Mouse (Mus musculus): ENCODE measurements at regions not wholly inside any gene's neighbourhood (a gene's known extent, or its start where the extent isn't known, plus 50 kb on each side); places are given as distances from the start of the nearest gene placed in this dataset.

DNA sequence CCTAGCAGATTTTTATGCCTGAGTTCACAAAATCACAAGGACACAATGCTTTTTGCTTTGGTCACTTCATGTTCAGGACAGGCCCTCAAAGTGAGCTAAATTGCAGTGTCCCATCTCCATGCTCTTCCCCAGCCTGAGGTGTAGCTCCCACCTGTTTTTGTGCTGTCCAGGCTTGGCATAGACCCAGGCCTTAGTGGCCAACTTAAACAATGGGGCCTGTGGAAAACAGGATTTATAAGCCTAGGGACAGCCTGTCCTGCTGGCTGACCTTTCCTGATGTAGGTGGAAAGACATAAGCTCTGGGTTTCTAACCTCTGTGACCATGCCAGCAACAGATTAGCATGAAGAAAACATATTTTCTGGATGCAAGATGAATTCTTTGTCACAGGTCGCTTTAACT lies 51.6 kb upstream of the Gm7247 start:
- DNase-seq = peak; percentile 21

DNA sequence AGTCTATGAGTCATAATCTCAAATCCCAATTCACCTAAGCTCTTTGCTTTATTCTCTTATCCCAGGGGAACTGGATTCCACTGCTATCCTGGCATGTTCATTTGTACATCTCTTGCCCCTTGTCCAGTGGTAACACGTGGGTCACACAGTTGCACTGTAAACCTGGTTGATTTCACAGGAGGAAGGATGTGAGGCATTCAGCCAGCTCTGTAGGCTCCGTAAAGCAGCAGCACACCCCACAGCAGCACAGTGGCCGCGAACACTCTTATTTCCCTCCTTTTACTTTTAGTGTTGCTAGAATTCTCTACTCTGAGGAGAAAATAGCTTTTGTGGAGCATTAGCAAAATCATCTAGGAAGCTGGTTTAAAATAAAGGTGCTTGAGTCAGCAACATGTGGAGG lies 51.0 kb upstream of the Gm7247 start:
- no peak for DNase-seq
